Mouse (Mus musculus) hindbrain, postnatal 0 days (tissue): ENCODE data around the gene Brd3. TPM values are rescaled to one million over a fixed set of nuclear protein-coding genes. Genes with fewer than 3 reads are reported as not detected.

Experiments
- ATAC-seq: fragments of 200-750 bp; cut with Nextera tagmentation; 2 replicates; pipeline ENCODE4 v1.8.0; 2017; ENCODE audit warnings: mild to moderate bottlenecking, moderate TSS enrichment, moderate library complexity
- DNase-seq: peaks from one replicate; pipeline ENCODE4 v3.0.0-alpha.2; 2015; ENCODE audit warnings: low spot score
- H3K27ac ChIP-seq: fragments of 300-500 bp; sonication (generic); 2 replicates; pipeline ENCODE4 v1.5.1; 2014; ENCODE audit warnings: mild to moderate bottlenecking
- H3K27me3 ChIP-seq: fragments of 300-500 bp; sonication (generic); 2 replicates; pipeline ENCODE4 v1.6.1; 2014; ENCODE audit warnings: low read length, mixed read lengths; ENCODE audit not compliant: insufficient read depth
- H3K36me3 ChIP-seq: fragments of 300-500 bp; sonication (generic); 2 replicates; pipeline ENCODE4 v1.6.1; 2014; ENCODE audit warnings: low read length, mixed read lengths; ENCODE audit not compliant: insufficient read depth
- H3K4me1 ChIP-seq: fragments of 300-500 bp; sonication (generic); 2 replicates; pipeline ENCODE4 v1.6.1; 2014; ENCODE audit warnings: antibody characterized with exemption, low read length, mixed read lengths; ENCODE audit not compliant: insufficient read depth
- H3K4me2 ChIP-seq: fragments of 300-500 bp; sonication (generic); 2 replicates; pipeline ENCODE4 v1.6.1; 2014; ENCODE audit warnings: low read depth, mild to moderate bottlenecking, low read length, moderate library complexity, mixed read lengths
- H3K4me3 ChIP-seq: fragments of 300-500 bp; sonication (generic); 2 replicates; pipeline ENCODE4 v1.5.1; 2014; ENCODE audit warnings: low read length
- H3K9ac ChIP-seq: fragments of 300-500 bp; sonication (generic); replicated peaks from 2 replicates; pipeline ENCODE4 v1.6.1; 2014; ENCODE audit warnings: mild to moderate bottlenecking, low read length, moderate library complexity, mixed read lengths
- H3K9me3 ChIP-seq: fragments of 300-500 bp; sonication (generic); 2 replicates; pipeline ENCODE4 v1.6.1; 2016; ENCODE audit warnings: low read length, mixed read lengths
- CTCF ChIP-seq: IDR thresholded peaks from 2 replicates; pipeline ENCODE4 v1.5.1; 2016; ENCODE audit warnings: antibody characterized with exemption, control low read depth, low read depth
- WGBS: fragments of 180-500 bp; shearing (Covaris S2); extraction: QIAGEN DNeasy Blood & Tissue Kit; methylation state at CpG from one replicate; pipeline ENCODE4 v1.1.7; 2014; 5-methylcytosine and 5-hydroxymethylcytosine counted together
- polyA plus RNA-seq: library from polyadenylated mRNA; unstranded; fragments of >200 nt; fragmentation: Nextera tagmentation; extraction: Ambion mirVana; gene quantifications from 2 replicates; pipeline ENCODE4 v1.2.1, GENCODE M21; 2015
- total RNA-seq: library from RNA; depleted of rRNA; stranded (reverse); fragments of >200 nt; gene quantifications from 2 replicates; pipeline ENCODE4 v1.2.3, GENCODE M21; 2014

Brd3 gene
- total and polyA plus RNA-seq, 2 experiments from 2014 or later, result 33.7 to 95.5 TPM

- peak overlapping the region; percentile 51; the same call in 1 of the 2 replicates for H3K27ac ChIP-seq
- no peak for ATAC-seq
- 32% methylated on average over 20 of the region's 20 CpGs for WGBS
- no peaks in the 10 kb centered on the region for H3K27me3 ChIP-seq
- peaks cover 34% of the 10 kb centered on the region for H3K4me1 ChIP-seq
- TF ChIP-seq CTCF, result no peak
- DNase-seq, result peak; percentile 82
- H3K4me2 ChIP-seq, result 0 out of 2 replicates have a peak overlapping the region, but pooled peaks have one; percentile 13
- no peaks in the 10 kb centered on the region for H3K36me3 ChIP-seq
- no peaks in the 10 kb centered on the region for H3K9me3 ChIP-seq
- H3K9ac ChIP-seq, result peak overlapping the region; percentile 21
- no peak overlapping the region for H3K4me3 ChIP-seq
Observed at GRCm38 (mm10) chr2:27421293-27422068, 86.0 kb downstream of the Brd3 start.

GRCm38 (mm10) chr2:27418577-27419070 lies 88.8 kb downstream of the Brd3 start:
- H3K4me3 ChIP-seq, result no peak overlapping the region
- 50% methylated on average over 6 of the region's 6 CpGs for WGBS
- H3K4me1 ChIP-seq, result peaks cover 37% of the 10 kb centered on the region
- DNase-seq (no peak), ATAC-seq (no peak)
- TF ChIP-seq CTCF, result no peak
- H3K27ac ChIP-seq, result no peak overlapping the region
- no peaks in the 10 kb centered on the region for H3K36me3 ChIP-seq
- H3K9me3 ChIP-seq, result no peaks in the 10 kb centered on the region
- H3K27me3 ChIP-seq, result no peaks in the 10 kb centered on the region
- H3K4me2 ChIP-seq, result no peak overlapping the region
- no peak overlapping the region for H3K9ac ChIP-seq

GRCm38 (mm10) chr2:27417648-27418153 lies 89.8 kb downstream of the Brd3 start:
- Histone ChIP-seq H3K4me3 (no peak overlapping the region), H3K36me3 (no peaks in the 10 kb centered on the region), H3K9me3 (no peaks in the 10 kb centered on the region), H3K27me3 (no peaks in the 10 kb centered on the region), H3K27ac (no peak overlapping the region), H3K4me2 (no peak overlapping the region), H3K9ac (no peak overlapping the region), H3K4me1 (peaks cover 30% of the 10 kb centered on the region)
- no peak for DNase-seq
- ATAC-seq, result no peak
- 47% methylated on average over 5 of the region's 5 CpGs for WGBS
- TF ChIP-seq CTCF, result no peak

- TF ChIP-seq CTCF, result no peak
- no peak for ATAC-seq
- H3K4me2 ChIP-seq, result no peak overlapping the region
- DNase-seq, result no peak
- H3K9me3 ChIP-seq, result no peaks in the 10 kb centered on the region
- H3K4me1 ChIP-seq, result peaks cover 36% of the 10 kb centered on the region
- no peak overlapping the region for H3K9ac ChIP-seq
- WGBS, result 43% methylated on average over 3 of the region's 3 CpGs
- H3K27ac ChIP-seq, result no peak overlapping the region
- H3K36me3 ChIP-seq, result no peaks in the 10 kb centered on the region
- no peak overlapping the region for H3K4me3 ChIP-seq
- no peaks in the 10 kb centered on the region for H3K27me3 ChIP-seq
Observed at GRCm38 (mm10) chr2:27416425-27416824, 91.0 kb downstream of the Brd3 start.

- H3K27ac ChIP-seq, result no peak overlapping the region
- DNase-seq, result no peak
- H3K4me3 ChIP-seq, result no peak overlapping the region
- no peak overlapping the region for H3K9ac ChIP-seq
- 76% methylated on average over 11 of the region's 11 CpGs for WGBS
- H3K4me1 ChIP-seq, result peaks cover 33% of the 10 kb centered on the region
- H3K27me3 ChIP-seq, result no peaks in the 10 kb centered on the region
- no peaks in the 10 kb centered on the region for H3K36me3 ChIP-seq
- no peak overlapping the region for H3K4me2 ChIP-seq
- no peaks in the 10 kb centered on the region for H3K9me3 ChIP-seq
- ATAC-seq, result no peak
- no peak for TF ChIP-seq CTCF
Observed at GRCm38 (mm10) chr2:27415060-27415783, 92.2 kb downstream of the Brd3 start.

- no peaks in the 10 kb centered on the region for H3K9me3 ChIP-seq
- H3K4me3 ChIP-seq, result no peak overlapping the region
- H3K36me3 ChIP-seq, result no peaks in the 10 kb centered on the region
- peak overlapping the region; percentile 32; the same call in 1 of the 2 replicates for H3K27ac ChIP-seq
- ATAC-seq, result peak; percentile 85
- H3K27me3 ChIP-seq, result no peaks in the 10 kb centered on the region
- DNase-seq, result peak; percentile 69
- H3K4me1 ChIP-seq, result peaks cover 33% of the 10 kb centered on the region
- 22% methylated on average over 16 of the region's 16 CpGs for WGBS
- H3K9ac ChIP-seq, result no peak overlapping the region; the same call in 1 of the 2 replicates
- TF ChIP-seq CTCF, result no peak
- peak overlapping the region; percentile 16; the same call in 1 of the 2 replicates for H3K4me2 ChIP-seq
Observed at GRCm38 (mm10) chr2:27413936-27414657, 93.4 kb downstream of the Brd3 start.
